Mouse (Mus musculus) hindbrain, embryonic 16.5 days (tissue): ENCODE results near the gene Taf1c. TPM values are rescaled to one million over a fixed set of nuclear protein-coding genes. Genes with fewer than 3 reads are reported as not detected.
A peak's percentile ranks its signal among the peaks of the same experiment; 100 is the strongest.

Source experiments
- ATAC-seq: fragments of 200-750 bp; cut with Nextera tagmentation; 2 replicates; pipeline ENCODE4 v1.8.0; 2017; ENCODE audit warnings: moderate TSS enrichment, moderate library complexity
- H3K27ac ChIP-seq: fragments of 300-500 bp; sonication (generic); 2 replicates; pipeline ENCODE4 v1.5.1; 2014; ENCODE audit warnings: low read depth, mild to moderate bottlenecking, control low read depth, low read length, moderate library complexity
- H3K27me3 ChIP-seq: fragments of 300-500 bp; sonication (generic); replicated peaks from 2 replicates; pipeline ENCODE4 v1.6.1; 2014; ENCODE audit warnings: low read length; ENCODE audit not compliant: control insufficient read depth, insufficient read depth
- H3K36me3 ChIP-seq: fragments of 300-500 bp; sonication (generic); 2 replicates; pipeline ENCODE4 v1.6.1; 2014; ENCODE audit warnings: mild to moderate bottlenecking, low read length, moderate library complexity, mixed read lengths; ENCODE audit not compliant: control insufficient read depth, insufficient read depth
- H3K4me1 ChIP-seq: fragments of 300-500 bp; sonication (generic); 2 replicates; pipeline ENCODE4 v1.6.1; 2014; ENCODE audit warnings: low read depth, low read length; ENCODE audit not compliant: control insufficient read depth, insufficient read depth
- H3K4me2 ChIP-seq: fragments of 300-500 bp; sonication (generic); 2 replicates; pipeline ENCODE4 v1.6.1; 2014; ENCODE audit warnings: mild to moderate bottlenecking, low read length, control low read depth, moderate library complexity
- H3K4me3 ChIP-seq: fragments of 300-500 bp; sonication (generic); 2 replicates; pipeline ENCODE4 v1.5.1; 2014; ENCODE audit warnings: mild to moderate bottlenecking, low read length, control low read depth, moderate library complexity
- H3K9ac ChIP-seq: fragments of 300-500 bp; sonication (generic); 2 replicates; pipeline ENCODE4 v1.6.1; 2014; ENCODE audit warnings: low read depth, mild to moderate bottlenecking, control low read depth, low read length, moderate library complexity
- H3K9me3 ChIP-seq: fragments of 300-500 bp; sonication (generic); 2 replicates; pipeline ENCODE4 v1.6.1; 2014; ENCODE audit warnings: mild to moderate bottlenecking, low read length, moderate library complexity; ENCODE audit not compliant: control insufficient read depth
- WGBS: fragments of 180-500 bp; shearing (Covaris S2); extraction: QIAGEN DNeasy Blood & Tissue Kit; methylation state at CpG from one replicate; pipeline ENCODE4 v1.1.7; 2014; 5-methylcytosine and 5-hydroxymethylcytosine counted together
- polyA plus RNA-seq: library from polyadenylated mRNA; unstranded; fragments of >200 nt; fragmentation: Nextera tagmentation; extraction: Ambion mirVana; gene quantifications from 2 replicates; pipeline ENCODE4 v1.2.1, GENCODE M21; 2015

Gene Taf1c
- polyA plus RNA-seq, 1 experiment from 2014 or later = 13.0 TPM

DNA sequence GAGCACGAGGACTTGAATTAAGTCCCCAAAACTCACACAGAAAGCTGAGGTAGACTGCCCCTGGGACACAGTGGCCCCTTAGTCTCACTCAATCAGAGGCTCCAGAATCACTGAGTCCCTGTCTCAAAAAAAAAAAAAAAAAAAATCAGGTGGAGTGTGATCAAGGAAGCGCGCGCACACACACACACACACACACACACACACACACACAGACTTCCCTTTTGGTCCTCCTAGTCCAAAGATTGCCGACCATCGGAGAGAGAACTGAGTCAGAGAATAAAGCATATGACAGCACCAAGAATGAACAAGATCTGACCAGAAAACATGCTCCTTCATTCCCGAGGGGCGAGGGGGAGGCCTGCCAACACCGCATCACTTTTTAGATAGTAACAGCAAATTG is 47.9 kb downstream of the Taf1c start:
- ATAC-seq = no peak
- 87% methylated on average over 9 of the region's 9 CpGs for WGBS
- H3K36me3 ChIP-seq = no peaks in the 10 kb centered on the region
- peak overlapping the region; percentile 85 for H3K4me3 ChIP-seq
- H3K4me1 ChIP-seq = peaks cover 25% of the 10 kb centered on the region
- no peaks in the 10 kb centered on the region for H3K27me3 ChIP-seq
- H3K27ac ChIP-seq = no peak overlapping the region
- peak overlapping the region; percentile 73 for H3K4me2 ChIP-seq
- peak overlapping the region; percentile 89 for H3K9ac ChIP-seq
- no peaks in the 10 kb centered on the region for H3K9me3 ChIP-seq

DNA sequence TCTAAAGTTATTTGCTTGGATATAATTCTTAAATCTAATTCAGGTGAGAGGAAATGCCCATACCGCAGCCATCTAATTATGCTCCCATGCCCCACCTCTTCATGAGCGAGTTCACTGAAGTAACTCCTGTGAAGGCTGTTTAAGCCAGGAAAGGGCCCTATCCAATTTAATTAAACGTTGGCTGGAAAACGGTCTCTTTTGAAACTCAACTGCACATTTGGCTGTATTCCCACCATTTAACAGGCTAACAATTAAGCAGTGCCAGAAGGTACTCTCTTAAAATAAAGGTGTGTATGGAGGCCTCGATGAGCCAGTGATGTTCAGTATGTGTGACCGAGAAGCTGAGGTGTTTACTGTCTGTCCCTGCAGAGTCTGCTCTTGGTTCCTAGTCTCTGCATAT is 49.2 kb downstream of the Taf1c start:
- no peaks in the 10 kb centered on the region for H3K9me3 ChIP-seq
- peaks cover 25% of the 10 kb centered on the region for H3K4me1 ChIP-seq
- ATAC-seq = no peak
- H3K4me2 ChIP-seq = no peak overlapping the region
- no peaks in the 10 kb centered on the region for H3K27me3 ChIP-seq
- H3K9ac ChIP-seq = no peak overlapping the region
- no peak overlapping the region for H3K27ac ChIP-seq
- no peak overlapping the region for H3K4me3 ChIP-seq
- WGBS = 68% methylated on average over 6 of the region's 6 CpGs
- H3K36me3 ChIP-seq = no peaks in the 10 kb centered on the region

GRCm38 (mm10) chr8:119552967-119553366 is 52.1 kb downstream of the Taf1c start:
- Histone ChIP-seq H3K9me3 (no peaks in the 10 kb centered on the region), H3K27me3 (no peaks in the 10 kb centered on the region), H3K27ac (no peak overlapping the region), H3K9ac (no peak overlapping the region), H3K4me3 (no peak overlapping the region), H3K4me2 (no peak overlapping the region), H3K4me1 (peaks cover 20% of the 10 kb centered on the region), H3K36me3 (no peaks in the 10 kb centered on the region)
- ATAC-seq = no peak
- WGBS = 79% methylated on average over 2 of the region's 2 CpGs

- H3K36me3 ChIP-seq = 0 out of 2 replicates have a peak, but pooled peaks cover 3% of the 10 kb centered on the region
- WGBS = 84% methylated on average over 7 of the region's 7 CpGs
- no peak overlapping the region for H3K9ac ChIP-seq
- H3K27me3 ChIP-seq = no peaks in the 10 kb centered on the region
- H3K4me1 ChIP-seq = no peaks in the 10 kb centered on the region
- H3K4me2 ChIP-seq = no peak overlapping the region
- H3K4me3 ChIP-seq = no peak overlapping the region
- no peaks in the 10 kb centered on the region for H3K9me3 ChIP-seq
- H3K27ac ChIP-seq = no peak overlapping the region
- no peak for ATAC-seq
Measured at GRCm38 (mm10) chr8:119548560-119549113, 56.4 kb downstream of the Taf1c start.

Other genes with a start within 250 kb of the Taf1c start
- gene Mlycd, start 210.3 kb downstream of the Taf1c start, polyA plus RNA-seq = 16.1 and 16.5 TPM in 2 replicates
- gene Osgin1, start 171.1 kb downstream of the Taf1c start, polyA plus RNA-seq = 0.26 and 0.63 TPM in 2 replicates
- 52.2 and 56.9 TPM in 2 replicates for gene Necab2, start 158.5 kb downstream of the Taf1c start, polyA plus RNA-seq
- gene Slc38a8, start 103.5 kb downstream of the Taf1c start, polyA plus RNA-seq = 0.11 TPM in 1 of 2 replicates, not detected in the other
- gene Mbtps1, start 46.5 kb downstream of the Taf1c start, polyA plus RNA-seq = 46.3 and 55.0 TPM in 2 replicates
- gene Hsdl1, start 30.0 kb downstream of the Taf1c start, polyA plus RNA-seq = 161 and 169 TPM in 2 replicates
- gene Dnaaf1, start 30.0 kb downstream of the Taf1c start, polyA plus RNA-seq = 0.61 and 0.69 TPM in 2 replicates
- 0.23 and 0.29 TPM in 2 replicates for gene Adad2, start 7.5 kb upstream of the Taf1c start, polyA plus RNA-seq
- gene Kcng4, start 30.5 kb upstream of the Taf1c start, polyA plus RNA-seq = 0.13 and 0.14 TPM in 2 replicates
- 7.1 and 8.3 TPM in 2 replicates for gene Wfdc1, start 61.1 kb upstream of the Taf1c start, polyA plus RNA-seq
- 0.49 and 0.75 TPM in 2 replicates for gene Atp2c2, start 94.8 kb upstream of the Taf1c start, polyA plus RNA-seq
- gene Tldc1, start 173.2 kb upstream of the Taf1c start, polyA plus RNA-seq = 11.4 and 13.4 TPM in 2 replicates
- 112 and 127 TPM in 2 replicates for gene Cotl1, start 235.3 kb upstream of the Taf1c start, polyA plus RNA-seq